Mouse (Mus musculus) liver, embryonic 13.5 days (tissue): ENCODE measurements at regions not wholly inside any gene's neighbourhood (a gene's known extent, or its start where the extent isn't known, plus 50 kb on each side); places are given as distances from the start of the nearest gene placed in this dataset.

ENCODE experiments used
- ATAC-seq: fragments of 200-750 bp; cut with Nextera tagmentation; 2 replicates; pipeline ENCODE4 v1.8.0; 2017; ENCODE audit warnings: low read depth, mild to moderate bottlenecking, moderate number of reproducible peaks, moderate library complexity
- DNase-seq: peaks from one replicate; pipeline ENCODE4 v3.0.0; 2022
- H3K27ac ChIP-seq: fragments of 300-500 bp; sonication (generic); 2 replicates; pipeline ENCODE4 v1.5.1; 2015; ENCODE audit warnings: moderate library complexity, mild to moderate bottlenecking, inconsistent platforms
- H3K27me3 ChIP-seq: fragments of 300-500 bp; sonication (generic); 2 replicates; pipeline ENCODE4 v1.6.1; 2015; ENCODE audit warnings: mild to moderate bottlenecking, inconsistent platforms
- H3K36me3 ChIP-seq: fragments of 300-500 bp; sonication (generic); 2 replicates; pipeline ENCODE4 v1.6.1; 2015; ENCODE audit warnings: mild to moderate bottlenecking, inconsistent platforms
- H3K4me1 ChIP-seq: fragments of 300-500 bp; sonication (generic); replicated peaks from 2 replicates; pipeline ENCODE4 v1.6.1; 2015; ENCODE audit warnings: inconsistent platforms
- H3K4me2 ChIP-seq: fragments of 300-500 bp; sonication (generic); 2 replicates; pipeline ENCODE4 v1.6.1; 2015; ENCODE audit warnings: inconsistent platforms, mild to moderate bottlenecking, moderate library complexity
- H3K4me3 ChIP-seq: fragments of 300-500 bp; sonication (generic); replicated peaks from 2 replicates; pipeline ENCODE4 v1.5.1; 2015; ENCODE audit warnings: mild to moderate bottlenecking, inconsistent platforms
- H3K9ac ChIP-seq: fragments of 300-500 bp; sonication (generic); 2 replicates; pipeline ENCODE4 v1.6.1; 2015; ENCODE audit warnings: mild to moderate bottlenecking, inconsistent platforms
- H3K9me3 ChIP-seq: fragments of 300-500 bp; sonication (generic); replicated peaks from 2 replicates; pipeline ENCODE4 v1.6.1; 2016; ENCODE audit warnings: inconsistent platforms
- WGBS: fragments of 180-500 bp; shearing (Covaris S2); methylation state at CpG from one replicate; pipeline ENCODE4 v1.1.7; 2015; ENCODE audit not compliant: insufficient replicate concordance; 5-methylcytosine and 5-hydroxymethylcytosine counted together

DNA sequence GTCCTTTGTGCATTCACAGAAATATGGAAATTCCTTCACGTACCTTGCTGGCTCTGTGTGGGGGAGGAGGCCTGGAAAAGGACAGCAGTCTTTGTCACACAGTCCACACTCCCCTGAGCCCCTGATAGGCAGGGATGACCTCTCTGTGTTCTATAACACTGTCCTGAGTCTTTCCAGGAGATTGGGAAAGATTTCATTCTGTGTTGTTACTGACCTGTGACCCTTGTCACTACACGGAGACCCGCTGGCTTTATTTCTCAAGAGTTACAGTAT, 221.3 kb upstream of the Irx1 start:
- Histone ChIP-seq H3K27me3 (no peaks in the 10 kb centered on the region), H3K4me1 (no peaks in the 10 kb centered on the region), H3K36me3 (no peaks in the 10 kb centered on the region), H3K4me2 (no peak overlapping the region), H3K27ac (no peak overlapping the region), H3K9ac (no peak overlapping the region), H3K4me3 (no peak overlapping the region), H3K9me3 (no peaks in the 10 kb centered on the region)
- ATAC-seq (no peak), DNase-seq (no peak)
- 61% methylated on average over 3 of the region's 3 CpGs for WGBS

GRCm38 (mm10) chr13:72195881-72196280, 232.4 kb upstream of the Irx1 start:
- 54% methylated on average over 2 of the region's 2 CpGs for WGBS
- Histone ChIP-seq H3K27me3 (no peaks in the 10 kb centered on the region), H3K9me3 (no peaks in the 10 kb centered on the region), H3K9ac (no peak overlapping the region), H3K4me3 (no peak overlapping the region), H3K36me3 (no peaks in the 10 kb centered on the region), H3K4me2 (no peak overlapping the region), H3K4me1 (no peaks in the 10 kb centered on the region), H3K27ac (no peak overlapping the region)
- ATAC-seq (no peak), DNase-seq (no peak)

DNA sequence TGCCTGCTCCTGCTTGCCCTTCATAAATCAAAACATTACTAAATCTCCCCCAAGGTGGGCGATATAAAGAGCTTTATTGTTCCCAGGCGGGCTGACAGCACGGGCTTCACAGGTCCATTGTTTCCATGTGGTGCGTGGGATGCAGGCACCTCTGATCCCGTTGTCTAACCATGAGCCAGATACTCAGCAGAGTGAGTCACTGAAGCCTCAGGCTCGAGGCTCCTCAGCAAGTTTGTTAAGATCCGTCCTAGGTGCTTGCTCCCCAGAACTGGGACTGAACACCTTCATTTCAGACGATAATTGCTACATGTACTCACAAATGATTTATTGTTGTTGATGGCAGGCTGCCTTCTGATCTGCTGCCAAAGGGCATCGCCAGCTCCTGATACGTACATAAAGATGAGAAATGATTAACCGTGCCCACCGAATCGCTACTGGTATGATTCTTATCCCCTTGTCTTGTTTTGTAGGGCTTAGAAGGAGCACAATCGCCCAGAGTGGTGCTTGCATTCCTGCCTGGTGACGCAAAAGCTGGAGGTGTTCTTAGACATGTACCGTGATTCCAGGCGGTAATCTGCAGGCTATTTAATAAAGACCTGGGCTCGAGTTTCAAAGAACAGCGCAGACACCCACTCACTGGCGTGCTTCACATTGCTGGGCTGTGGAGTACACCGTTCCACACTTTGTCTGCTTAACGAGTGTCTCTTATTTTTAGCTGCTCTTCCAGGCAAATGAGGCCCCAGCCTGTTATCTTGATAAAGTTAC, 235.0 kb upstream of the Irx1 start:
- no peak overlapping the region for H3K9ac ChIP-seq
- no peaks in the 10 kb centered on the region for H3K27me3 ChIP-seq
- H3K4me1 ChIP-seq: no peaks in the 10 kb centered on the region
- no peak for ATAC-seq
- H3K9me3 ChIP-seq: no peaks in the 10 kb centered on the region
- no peak for DNase-seq
- WGBS: 68% methylated on average over 22 of the region's 22 CpGs
- no peak overlapping the region for H3K4me3 ChIP-seq
- H3K36me3 ChIP-seq: no peaks in the 10 kb centered on the region
- H3K27ac ChIP-seq: no peak overlapping the region
- no peak overlapping the region for H3K4me2 ChIP-seq

GRCm38 (mm10) chr13:72209518-72209917, 246.0 kb upstream of the Irx1 start:
- Histone ChIP-seq H3K9me3 (no peaks in the 10 kb centered on the region; the same call in 1 of the 2 replicates), H3K27ac (no peak overlapping the region), H3K4me1 (no peaks in the 10 kb centered on the region), H3K4me3 (no peak overlapping the region), H3K9ac (no peak overlapping the region), H3K27me3 (no peaks in the 10 kb centered on the region), H3K4me2 (no peak overlapping the region), H3K36me3 (no peaks in the 10 kb centered on the region)
- DNase-seq: no peak
- ATAC-seq: no peak
- WGBS: 65% methylated on average over 5 of the region's 5 CpGs

DNA sequence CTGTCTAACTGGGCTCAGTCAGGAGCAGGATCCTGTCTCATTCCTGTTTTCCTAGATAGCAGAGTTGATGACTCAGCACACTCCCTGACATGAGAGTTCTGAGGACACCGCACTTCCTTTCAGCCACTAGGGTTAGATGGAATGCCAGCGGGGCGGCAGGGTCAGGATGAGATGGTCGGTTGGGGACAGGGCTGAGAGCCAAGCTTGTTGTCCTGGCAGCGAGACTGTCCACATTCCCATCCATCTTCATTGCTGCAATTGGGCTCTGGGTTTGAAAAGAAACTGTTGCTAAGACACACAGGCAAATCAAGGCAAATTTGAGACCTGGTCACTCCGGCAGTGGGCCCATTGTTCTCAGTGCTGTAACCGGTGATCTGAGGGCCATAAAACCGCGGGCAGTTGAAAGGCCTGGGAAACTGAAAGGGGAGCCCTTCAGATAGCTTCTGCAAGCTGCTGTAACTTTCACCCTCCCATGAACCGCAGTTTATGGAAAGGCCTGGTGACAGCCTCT, 246.5 kb upstream of the Irx1 start:
- Histone ChIP-seq H3K4me2 (no peak overlapping the region), H3K36me3 (no peaks in the 10 kb centered on the region), H3K4me1 (no peaks in the 10 kb centered on the region), H3K27ac (no peak overlapping the region), H3K9me3 (no peaks in the 10 kb centered on the region; the same call in 1 of the 2 replicates), H3K9ac (no peak overlapping the region), H3K4me3 (no peak overlapping the region), H3K27me3 (no peaks in the 10 kb centered on the region)
- ATAC-seq (no peak), DNase-seq (no peak)
- WGBS: 20% methylated on average over 10 of the region's 10 CpGs

DNA sequence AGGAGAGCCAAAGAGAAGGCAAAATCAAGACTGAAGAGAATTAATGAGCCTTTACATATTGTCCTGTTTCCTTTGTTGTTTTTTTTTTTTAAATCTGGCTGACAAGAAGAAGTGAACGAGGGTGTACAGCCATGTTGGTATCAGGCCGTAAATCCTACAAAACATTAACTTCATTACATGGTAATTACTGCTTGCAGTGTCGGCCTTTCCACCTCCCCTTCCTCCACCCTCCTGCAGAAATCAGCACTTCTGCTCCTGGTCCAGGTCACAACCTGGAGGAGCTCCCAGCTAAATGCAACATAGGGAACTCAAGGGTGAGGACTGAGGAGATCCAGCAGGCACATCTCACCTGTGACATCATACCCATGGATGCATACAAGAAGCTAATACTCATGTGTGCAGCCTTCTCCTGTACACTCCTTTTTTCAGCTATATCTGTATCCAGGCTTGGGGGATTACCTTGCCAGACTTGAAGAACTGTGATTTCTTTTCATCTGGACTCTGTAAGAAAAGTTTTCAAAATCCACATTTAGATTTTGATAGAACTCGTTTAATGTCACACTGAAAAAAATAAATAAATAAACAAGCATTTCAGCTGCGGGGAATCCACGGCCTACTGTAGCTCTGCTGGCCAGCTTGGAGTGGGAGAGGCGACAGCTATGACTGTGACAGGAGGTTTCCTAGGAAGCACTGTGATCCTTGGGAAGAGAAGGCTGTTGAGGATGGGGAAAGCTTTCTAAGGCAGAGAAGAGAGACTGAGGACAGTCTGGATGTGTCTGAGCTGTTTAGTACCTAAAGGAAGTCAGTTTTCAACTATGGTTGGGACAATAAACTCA, 247.2 kb upstream of the Irx1 start:
- Histone ChIP-seq H3K9me3 (no peaks in the 10 kb centered on the region; the same call in 1 of the 2 replicates), H3K27me3 (no peaks in the 10 kb centered on the region), H3K4me3 (no peak overlapping the region), H3K9ac (no peak overlapping the region), H3K4me2 (no peak overlapping the region), H3K4me1 (no peaks in the 10 kb centered on the region), H3K36me3 (no peaks in the 10 kb centered on the region), H3K27ac (no peak overlapping the region)
- ATAC-seq (no peak), DNase-seq (no peak)
- WGBS: 58% methylated on average over 7 of the region's 7 CpGs

DNA sequence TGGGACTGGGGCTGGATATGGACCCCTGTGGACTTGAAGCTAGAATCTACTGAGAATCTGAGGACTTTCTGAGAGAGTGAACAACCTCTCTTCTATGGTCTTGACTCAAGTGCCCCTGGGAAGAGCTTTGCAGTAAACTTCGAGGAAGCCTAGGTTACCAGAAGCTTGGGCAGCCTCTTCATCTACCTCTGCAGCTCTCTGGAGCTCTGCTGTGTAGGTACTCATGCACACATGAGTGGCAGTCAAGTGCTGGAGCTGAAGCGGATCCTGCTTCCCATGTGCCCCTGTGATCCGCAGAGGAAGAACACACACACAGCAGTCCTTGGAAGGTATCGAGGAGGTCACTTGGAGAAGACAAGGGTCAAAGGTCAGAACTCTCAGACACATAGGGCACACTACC, 248.2 kb upstream of the Irx1 start:
- Histone ChIP-seq H3K9ac (no peak overlapping the region), H3K27ac (no peak overlapping the region), H3K9me3 (no peaks in the 10 kb centered on the region; the same call in 1 of the 2 replicates), H3K4me3 (no peak overlapping the region), H3K36me3 (no peaks in the 10 kb centered on the region), H3K4me2 (no peak overlapping the region), H3K4me1 (no peaks in the 10 kb centered on the region), H3K27me3 (no peaks in the 10 kb centered on the region)
- WGBS: 59% methylated on average over 4 of the region's 4 CpGs
- ATAC-seq (no peak), DNase-seq (no peak)

- H3K4me2 ChIP-seq: no peak overlapping the region
- no peak overlapping the region for H3K4me3 ChIP-seq
- H3K27me3 ChIP-seq: no peaks in the 10 kb centered on the region
- ATAC-seq: no peak
- no peak for DNase-seq
- no peak overlapping the region for H3K9ac ChIP-seq
- H3K27ac ChIP-seq: no peak overlapping the region
- H3K36me3 ChIP-seq: no peaks in the 10 kb centered on the region
- 63% methylated on average over 2 of the region's 2 CpGs for WGBS
- H3K4me1 ChIP-seq: no peaks in the 10 kb centered on the region
- H3K9me3 ChIP-seq: no peaks in the 10 kb centered on the region; the same call in 1 of the 2 replicates
Measured at GRCm38 (mm10) chr13:72212747-72213146, 249.2 kb upstream of the Irx1 start.

- no peak overlapping the region for H3K4me2 ChIP-seq
- H3K9me3 ChIP-seq: no peaks in the 10 kb centered on the region; the same call in 1 of the 2 replicates
- WGBS: 74% methylated on average over 2 of the region's 2 CpGs
- no peaks in the 10 kb centered on the region for H3K4me1 ChIP-seq
- H3K27ac ChIP-seq: no peak overlapping the region
- no peak for ATAC-seq
- no peak overlapping the region for H3K4me3 ChIP-seq
- H3K36me3 ChIP-seq: no peaks in the 10 kb centered on the region
- DNase-seq: no peak
- no peak overlapping the region for H3K9ac ChIP-seq
- H3K27me3 ChIP-seq: no peaks in the 10 kb centered on the region
Measured at GRCm38 (mm10) chr13:72219329-72219728, 255.8 kb upstream of the Irx1 start.

DNA sequence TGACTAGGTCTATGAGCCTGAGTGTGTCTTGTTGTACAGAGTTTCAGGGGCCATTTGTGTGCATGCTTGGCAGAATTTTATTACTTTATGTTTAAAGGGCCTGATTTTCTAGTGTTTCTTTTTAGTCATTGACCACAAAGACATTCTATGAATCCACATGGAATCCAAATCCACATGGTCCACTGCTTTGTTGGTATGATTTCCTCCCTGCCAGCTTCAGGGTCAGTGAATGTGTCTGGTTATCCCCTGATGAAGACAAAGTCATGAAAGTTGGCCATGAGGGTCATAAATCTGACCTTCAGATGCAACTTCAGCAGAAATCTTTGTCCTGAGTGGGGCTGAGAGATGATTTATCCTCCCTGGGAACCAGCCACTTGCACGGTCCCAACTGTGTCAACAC, 263.6 kb upstream of the Irx1 start:
- Histone ChIP-seq H3K27me3 (no peaks in the 10 kb centered on the region), H3K27ac (no peak overlapping the region)

GRCm38 (mm10) chr13:72231032-72231591, 267.6 kb upstream of the Irx1 start:
- no peaks in the 10 kb centered on the region for H3K9me3 ChIP-seq
- H3K4me2 ChIP-seq: no peak overlapping the region
- no peaks in the 10 kb centered on the region for H3K36me3 ChIP-seq
- H3K27me3 ChIP-seq: no peaks in the 10 kb centered on the region
- H3K4me3 ChIP-seq: no peak overlapping the region
- ATAC-seq: no peak
- no peak overlapping the region for H3K9ac ChIP-seq
- H3K27ac ChIP-seq: no peak overlapping the region
- DNase-seq: no peak
- WGBS: 66% methylated on average over 4 of the region's 4 CpGs
- no peaks in the 10 kb centered on the region for H3K4me1 ChIP-seq

More for the DNA sequence above, 263.6 kb upstream of the Irx1 start:
- no peaks in the 10 kb centered on the region for H3K4me1 ChIP-seq
- no peak for ATAC-seq
- H3K4me2 ChIP-seq: no peak overlapping the region
- WGBS: 69% methylated on average over 1 of the region's 1 CpGs
- H3K9ac ChIP-seq: no peak overlapping the region
- no peaks in the 10 kb centered on the region for H3K36me3 ChIP-seq
- H3K9me3 ChIP-seq: no peaks in the 10 kb centered on the region
- H3K4me3 ChIP-seq: no peak overlapping the region
- DNase-seq: no peak
